Mouse (Mus musculus): ENCODE data around the gene Sprr1a. TPM values are rescaled to one million over a fixed set of nuclear protein-coding genes. Genes with fewer than 3 reads are reported as not detected.
"Not testable (repeated sequence)": the region's sequence is repeated elsewhere in the genome, so short reads cannot be mapped to it uniquely, and the experiment has no call there.

The Sprr1a gene
- polyA plus RNA-seq (2012; rRNA removed), result 43.3 and 86.0 TPM in 2 replicates

GRCm38 (mm10) chr3:92485863-92486262 lies at the start of gene Sprr1a:
Gene Sprr1a, minus strand, starts transcription at chr3:92485895.
- H3K27me3 ChIP-seq (ENCODE audit: control insufficient read depth, insufficient read depth, low read length), result no peaks in the 10 kb centered on the region
- no peak within 1 kb of the TSS for H3K27ac ChIP-seq (ENCODE audit: insufficient read depth, low read depth, low read length)
- H3K4me3 ChIP-seq (ENCODE audit: low read depth, low read length), result no peak within 1 kb of the TSS
- no peak for TF ChIP-seq CTCF (IDR thresholded peaks at IDR 0.05; ENCODE audit: extremely low read depth, insufficient read length, insufficient replicate concordance, low read depth, low read length)
- no peak for TF ChIP-seq POLR2A (IDR thresholded peaks at IDR 0.05; ENCODE audit: low read depth, low read length)
- no peaks in the 10 kb centered on the region; the same call in 1 of the 2 replicates for H3K4me1 ChIP-seq (ENCODE audit: control insufficient read depth, insufficient read depth, insufficient read length, low read length)
- no peaks in the 10 kb centered on the region for H3K36me3 ChIP-seq (ENCODE audit: control insufficient read depth, insufficient read depth, low read length)

GRCm38 (mm10) chr3:92534411-92534810 lies 48.7 kb upstream of the Sprr1a start, which contains the start of gene 2310046K23Rik:
Gene 2310046K23Rik, minus strand, starts transcription at chr3:92534511.
- no peaks in the 10 kb centered on the region for H3K27me3 ChIP-seq (ENCODE audit: control insufficient read depth, insufficient read depth, low read length)
- WGBS, result 78% methylated on average over 3 of the region's 3 CpGs

GRCm38 (mm10) chr3:92512325-92512724 lies 26.6 kb upstream of the Sprr1a start:
- no peak for TF ChIP-seq POLR2A (IDR thresholded peaks at IDR 0.05; ENCODE audit: low read depth, low read length)
- no peak for TF ChIP-seq CTCF (IDR thresholded peaks at IDR 0.05; ENCODE audit: extremely low read depth, insufficient read length, insufficient replicate concordance, low read depth, low read length)
- no peaks in the 10 kb centered on the region for H3K27me3 ChIP-seq (ENCODE audit: control insufficient read depth, insufficient read depth, low read length)
- no peaks in the 10 kb centered on the region for H3K4me1 ChIP-seq (ENCODE audit: control insufficient read depth, insufficient read depth, insufficient read length, low read length)
- no peak overlapping the region for H3K27ac ChIP-seq (ENCODE audit: insufficient read depth, low read depth, low read length)
- no peak overlapping the region for H3K4me3 ChIP-seq (ENCODE audit: low read depth, low read length)
- no peaks in the 10 kb centered on the region for H3K36me3 ChIP-seq (ENCODE audit: control insufficient read depth, insufficient read depth, low read length)

More at GRCm38 (mm10) chr3:92534411-92534810, 48.7 kb upstream of the Sprr1a start, which contains the start of gene 2310046K23Rik:
- no peaks in the 10 kb centered on the region for H3K4me1 ChIP-seq (ENCODE audit: control insufficient read depth, insufficient read depth, insufficient read length, low read length)
- H3K4me3 ChIP-seq (ENCODE audit: low read depth, low read length), result no peak within 1 kb of the TSS
- no peaks in the 10 kb centered on the region for H3K36me3 ChIP-seq (ENCODE audit: control insufficient read depth, insufficient read depth, low read length)
- TF ChIP-seq POLR2A (IDR thresholded peaks at IDR 0.05; ENCODE audit: low read depth, low read length) (no peak), CTCF (IDR thresholded peaks at IDR 0.05; ENCODE audit: extremely low read depth, insufficient read length, insufficient replicate concordance, low read depth, low read length) (no peak)
- no peak within 1 kb of the TSS for H3K27ac ChIP-seq (ENCODE audit: insufficient read depth, low read depth, low read length)

- H3K36me3 ChIP-seq (ENCODE audit: control insufficient read depth, insufficient read depth, low read length), result no peaks in the 10 kb centered on the region
- H3K27me3 ChIP-seq (ENCODE audit: control insufficient read depth, insufficient read depth, low read length), result no peaks in the 10 kb centered on the region
- no peak overlapping the region for H3K4me3 ChIP-seq (ENCODE audit: low read depth, low read length)
- no peaks in the 10 kb centered on the region for H3K4me1 ChIP-seq (ENCODE audit: control insufficient read depth, insufficient read depth, insufficient read length, low read length)
- TF ChIP-seq POLR2A (IDR thresholded peaks at IDR 0.05; ENCODE audit: low read depth, low read length) (no peak), CTCF (IDR thresholded peaks at IDR 0.05; ENCODE audit: extremely low read depth, insufficient read length, insufficient replicate concordance, low read depth, low read length) (no peak)
- no peak overlapping the region for H3K27ac ChIP-seq (ENCODE audit: insufficient read depth, low read depth, low read length)
These were observed 25.1 kb upstream of the Sprr1a start for GRCm38 (mm10) chr3:92510786-92511185.

GRCm38 (mm10) chr3:92508185-92508584 lies 22.5 kb upstream of the Sprr1a start:
- no peaks in the 10 kb centered on the region for H3K27me3 ChIP-seq (ENCODE audit: control insufficient read depth, insufficient read depth, low read length)
- 24% methylated on average over 1 of the region's 1 CpGs for WGBS
- no peaks in the 10 kb centered on the region for H3K4me1 ChIP-seq (ENCODE audit: control insufficient read depth, insufficient read depth, insufficient read length, low read length)
- no peaks in the 10 kb centered on the region for H3K36me3 ChIP-seq (ENCODE audit: control insufficient read depth, insufficient read depth, low read length)
- no peak for TF ChIP-seq CTCF (IDR thresholded peaks at IDR 0.05; ENCODE audit: extremely low read depth, insufficient read length, insufficient replicate concordance, low read depth, low read length)
- no peak for TF ChIP-seq POLR2A (IDR thresholded peaks at IDR 0.05; ENCODE audit: low read depth, low read length)
- H3K27ac ChIP-seq (ENCODE audit: insufficient read depth, low read depth, low read length), result no peak overlapping the region
- no peak overlapping the region for H3K4me3 ChIP-seq (ENCODE audit: low read depth, low read length)

- no peak overlapping the region for H3K27ac ChIP-seq (ENCODE audit: insufficient read depth, low read depth, low read length)
- H3K4me3 ChIP-seq (ENCODE audit: low read depth, low read length), result no peak overlapping the region
- no peak for TF ChIP-seq POLR2A (IDR thresholded peaks at IDR 0.05; ENCODE audit: low read depth, low read length)
- TF ChIP-seq CTCF (IDR thresholded peaks at IDR 0.05; ENCODE audit: extremely low read depth, insufficient read length, insufficient replicate concordance, low read depth, low read length), result no peak
- H3K36me3 ChIP-seq (ENCODE audit: control insufficient read depth, insufficient read depth, low read length), result no peaks in the 10 kb centered on the region
- H3K27me3 ChIP-seq (ENCODE audit: control insufficient read depth, insufficient read depth, low read length), result no peaks in the 10 kb centered on the region
- no peaks in the 10 kb centered on the region for H3K4me1 ChIP-seq (ENCODE audit: control insufficient read depth, insufficient read depth, insufficient read length, low read length)
These were observed 17.8 kb upstream of the Sprr1a start for GRCm38 (mm10) chr3:92503528-92503927.

GRCm38 (mm10) chr3:92500393-92500792 lies 14.7 kb upstream of the Sprr1a start, which contains the start of gene Sprr4:
Gene Sprr4, minus strand, starts transcription at chr3:92500493.
- Histone ChIP-seq H3K27ac (ENCODE audit: insufficient read depth, low read depth, low read length) (no peak within 1 kb of the TSS), H3K4me1 (ENCODE audit: control insufficient read depth, insufficient read depth, insufficient read length, low read length) (no peaks in the 10 kb centered on the region), H3K27me3 (ENCODE audit: control insufficient read depth, insufficient read depth, low read length) (no peaks in the 10 kb centered on the region), H3K36me3 (ENCODE audit: control insufficient read depth, insufficient read depth, low read length) (no peaks in the 10 kb centered on the region), H3K4me3 (ENCODE audit: low read depth, low read length) (no peak within 1 kb of the TSS)
- no peak for TF ChIP-seq POLR2A (IDR thresholded peaks at IDR 0.05; ENCODE audit: low read depth, low read length)
- no peak for TF ChIP-seq CTCF (IDR thresholded peaks at IDR 0.05; ENCODE audit: extremely low read depth, insufficient read length, insufficient replicate concordance, low read depth, low read length)
- 90% methylated on average over 1 of the region's 1 CpGs for WGBS

GRCm38 (mm10) chr3:92490262-92490661 lies 4.6 kb upstream of the Sprr1a start:
- H3K4me3 ChIP-seq (ENCODE audit: low read depth, low read length); H3K27me3 ChIP-seq (ENCODE audit: control insufficient read depth, insufficient read depth, low read length); H3K4me1 ChIP-seq (ENCODE audit: control insufficient read depth, insufficient read depth, insufficient read length, low read length); H3K27ac ChIP-seq (ENCODE audit: insufficient read depth, low read depth, low read length); H3K36me3 ChIP-seq (ENCODE audit: control insufficient read depth, insufficient read depth, low read length): not testable (repeated sequence)

Measured in small intestine, adult 2 months (tissue).